Mouse (Mus musculus) embryonic facial prominence, embryonic 14.5 days (tissue): ENCODE measurements around the gene Tnfrsf1b. TPM values are rescaled to one million over a fixed set of nuclear protein-coding genes. Genes with fewer than 3 reads are reported as not detected.
"Not testable (repeated sequence)": the region's sequence is repeated elsewhere in the genome, so short reads cannot be mapped to it uniquely, and the experiment has no call there.

ENCODE experiments used
- ATAC-seq: fragments of 200-750 bp; cut with Nextera tagmentation; 2 replicates; pipeline ENCODE4 v1.8.0; 2017; ENCODE audit warnings: low read depth, moderate number of reproducible peaks, moderate TSS enrichment
- DNase-seq: peaks from one replicate; pipeline ENCODE4 v3.0.0-alpha.2; 2015; ENCODE audit warnings: low spot score
- H3K27ac ChIP-seq: fragments of 300-500 bp; sonication (generic); replicated peaks from 2 replicates; pipeline ENCODE4 v1.5.1; 2014; ENCODE audit warnings: low read depth, mild to moderate bottlenecking, low read length, moderate library complexity
- H3K27me3 ChIP-seq: fragments of 300-500 bp; sonication (generic); replicated peaks from 2 replicates; pipeline ENCODE4 v1.6.1; 2014; ENCODE audit warnings: low read length; ENCODE audit not compliant: control insufficient read depth, insufficient read depth
- H3K36me3 ChIP-seq: fragments of 300-500 bp; sonication (generic); 2 replicates; pipeline ENCODE4 v1.6.1; 2014; ENCODE audit warnings: low read length, mixed read lengths; ENCODE audit not compliant: control insufficient read depth, insufficient read depth
- H3K4me1 ChIP-seq: fragments of 300-500 bp; sonication (generic); 2 replicates; pipeline ENCODE4 v1.6.1; 2014; ENCODE audit warnings: antibody characterized with exemption, low read length; ENCODE audit not compliant: control insufficient read depth, insufficient read depth
- H3K4me2 ChIP-seq: fragments of 300-500 bp; sonication (generic); 2 replicates; pipeline ENCODE4 v1.6.1; 2014; ENCODE audit warnings: low read depth, mild to moderate bottlenecking, low read length, moderate library complexity, mixed read lengths
- H3K4me3 ChIP-seq: fragments of 300-500 bp; sonication (generic); 2 replicates; pipeline ENCODE4 v1.5.1; 2014; ENCODE audit warnings: low read depth, mild to moderate bottlenecking, low read length
- H3K9ac ChIP-seq: fragments of 300-500 bp; sonication (generic); 2 replicates; pipeline ENCODE4 v1.6.1; 2014; ENCODE audit warnings: low read depth, mild to moderate bottlenecking, low read length, moderate library complexity, mixed read lengths
- H3K9me3 ChIP-seq: fragments of 300-500 bp; sonication (generic); 2 replicates; pipeline ENCODE4 v1.6.1; 2016; ENCODE audit warnings: low read length; ENCODE audit not compliant: control insufficient read depth
- WGBS: fragments of 180-500 bp; shearing (Covaris S2); extraction: QIAGEN DNeasy Blood & Tissue Kit; methylation state at CpG from one replicate; pipeline ENCODE4 v1.1.7; 2014; 5-methylcytosine and 5-hydroxymethylcytosine counted together
- polyA plus RNA-seq: library from polyadenylated mRNA; unstranded; fragments of >200 nt; fragmentation: Nextera tagmentation; extraction: Ambion mirVana; gene quantifications from 2 replicates; pipeline ENCODE4 v1.2.1, GENCODE M21; 2014

Tnfrsf1b gene
- polyA plus RNA-seq, 1 experiment from 2014 or later: 4.5 TPM

DNA sequence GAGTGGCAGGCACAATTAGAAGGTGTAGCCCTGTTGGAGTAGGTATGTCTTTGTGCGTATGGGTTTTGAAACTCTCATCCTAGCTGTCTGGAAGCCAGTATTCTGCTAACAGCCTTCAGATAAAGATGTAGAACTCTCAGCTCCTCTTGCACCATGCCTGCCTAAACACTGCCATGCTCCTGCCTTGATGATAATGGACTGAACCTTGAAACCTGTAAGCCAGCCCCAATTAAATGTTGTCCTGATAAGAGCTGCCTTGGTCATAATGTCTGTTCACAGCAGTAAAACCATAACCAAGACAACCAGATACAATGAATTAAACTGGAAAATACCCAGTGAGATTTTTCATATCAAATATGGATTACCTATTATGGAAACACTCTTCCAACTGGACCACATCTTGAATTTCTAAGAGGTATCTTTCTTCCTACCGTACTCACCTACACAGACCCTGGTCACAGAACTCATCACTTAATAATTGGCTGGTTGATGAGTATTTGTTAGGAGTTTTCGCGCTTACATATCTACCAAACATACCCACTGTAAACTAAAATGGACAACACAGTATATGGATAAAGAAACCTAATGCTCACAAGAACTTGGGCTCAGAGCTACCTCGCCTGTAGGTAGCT, 67.6 kb downstream of the Tnfrsf1b start:
- WGBS: 94% methylated on average over 5 of the region's 5 CpGs
- no peak overlapping the region for H3K4me3 ChIP-seq
- H3K36me3 ChIP-seq: peaks cover 64% of the 10 kb centered on the region
- no peak overlapping the region for H3K27ac ChIP-seq
- H3K27me3 ChIP-seq: no peaks in the 10 kb centered on the region
- no peaks in the 10 kb centered on the region for H3K4me1 ChIP-seq
- H3K4me2 ChIP-seq: no peak overlapping the region
- no peak overlapping the region for H3K9ac ChIP-seq
- ATAC-seq (no peak), DNase-seq (no peak)
- H3K9me3 ChIP-seq: no peaks in the 10 kb centered on the region

DNA sequence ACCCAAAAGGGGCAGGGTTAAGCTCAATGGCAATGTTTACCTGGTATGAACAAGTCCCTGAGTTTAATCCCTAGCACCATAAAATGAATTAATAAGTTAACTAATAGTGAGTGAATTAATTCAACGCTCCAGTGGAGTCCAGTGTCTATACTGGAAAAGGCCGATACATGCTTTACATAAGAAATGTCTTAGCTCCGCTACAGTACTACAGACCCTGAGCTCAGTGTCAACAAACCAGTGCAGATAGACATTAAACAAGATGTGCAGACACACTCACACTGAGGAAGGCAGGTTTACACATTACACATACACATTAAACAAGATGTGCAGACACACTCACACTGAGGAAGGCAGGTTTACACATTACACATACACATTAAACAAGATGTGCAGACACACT, 81.1 kb downstream of the Tnfrsf1b start:
- 94% methylated on average over 3 of the region's 3 CpGs for WGBS
- ATAC-seq, H3K9me3 ChIP-seq, H3K27ac ChIP-seq, H3K4me3 ChIP-seq, H3K4me1 ChIP-seq, H3K9ac ChIP-seq, H3K27me3 ChIP-seq, H3K4me2 ChIP-seq, DNase-seq: not testable (repeated sequence)
- H3K36me3 ChIP-seq: peaks cover 95% of the 10 kb centered on the region

DNA sequence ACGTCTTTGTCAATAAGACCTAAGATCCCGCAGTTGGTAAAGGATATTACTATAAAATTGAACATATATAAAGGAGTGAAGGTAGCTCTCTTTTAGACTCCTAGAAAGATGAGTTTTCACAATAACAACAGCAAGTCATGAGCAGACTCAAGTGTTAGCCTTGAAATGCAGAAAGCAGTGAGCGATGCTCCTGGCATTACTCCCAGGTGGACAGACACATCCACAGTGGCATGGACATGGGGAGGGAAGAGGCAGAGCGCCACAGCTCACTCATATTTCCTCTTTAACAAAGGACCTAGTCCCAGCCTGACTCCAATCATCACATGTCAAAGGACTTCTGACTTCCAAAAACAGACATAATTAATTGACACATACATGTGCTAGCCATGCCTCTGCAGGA, 82.6 kb downstream of the Tnfrsf1b start:
- DNase-seq: no peak
- peaks cover 95% of the 10 kb centered on the region for H3K36me3 ChIP-seq
- no peak overlapping the region for H3K9ac ChIP-seq
- no peak overlapping the region for H3K4me2 ChIP-seq
- 92% methylated on average over 4 of the region's 4 CpGs for WGBS
- H3K4me3 ChIP-seq: no peak overlapping the region
- no peak overlapping the region for H3K27ac ChIP-seq
- H3K4me1 ChIP-seq: no peaks in the 10 kb centered on the region
- H3K9me3 ChIP-seq: no peaks in the 10 kb centered on the region
- H3K27me3 ChIP-seq: no peaks in the 10 kb centered on the region
- ATAC-seq: no peak

Other genes with a start within 250 kb of the Tnfrsf1b start
- gene Vps13d, start 51.9 kb downstream of the Tnfrsf1b start, polyA plus RNA-seq: 14.5 and 16.0 TPM in 2 replicates
- 0.08 and 0.18 TPM in 2 replicates for gene Tnfrsf8, start 68.3 kb upstream of the Tnfrsf1b start, polyA plus RNA-seq